7 mouse cellular contexts compared by ENCODE assay signal in genomic region chr10:71284511-71285125, GRCm38 (mm10). TPM values are rescaled to one million over a fixed set of nuclear protein-coding genes. Genes with fewer than 3 reads are reported as not detected.
DNase-seq lines count a peak whose midpoint lies in the region; ATAC-seq and TF ChIP-seq lines count a peak whose summit lies in the region.

No protein-coding gene starts in this region.

- H3K9me3 ChIP-seq in forebrain, embryonic 16.5 days (ENCODE audit: control insufficient read depth, low read length), result no peaks in the 10 kb centered on the region
- no peaks in the 10 kb centered on the region for H3K9me3 ChIP-seq in hindbrain, embryonic 15.5 days
- H3K9me3 ChIP-seq in megakaryocyte, embryonic 14.5 days, result no peaks in the 10 kb centered on the region
- H3K9me3 ChIP-seq in stomach, embryonic 15.5 days, result no peaks in the 10 kb centered on the region

- no peak for TF ChIP-seq CTCF in spleen, adult 2 months (IDR thresholded peaks at IDR 0.05; ENCODE audit: extremely low read depth, insufficient read depth, insufficient read length, insufficient replicate concordance)
- no peak for TF ChIP-seq CTCF in brain, embryonic 14.5 days (IDR thresholded peaks at IDR 0.05; ENCODE audit: borderline replicate concordance, extremely low read depth, insufficient read depth, insufficient read length)

- no peak for TF ChIP-seq POLR2A in spleen, adult 2 months (IDR thresholded peaks at IDR 0.05; ENCODE audit: low read depth, low read length)
- no peak for TF ChIP-seq POLR2A in brain, embryonic 14.5 days (IDR thresholded peaks at IDR 0.05; ENCODE audit: borderline replicate concordance, extremely low read depth, insufficient read depth, insufficient read length, poor library complexity, severe bottlenecking)

- no peak overlapping the region for H3K27ac ChIP-seq in spleen, adult 2 months (ENCODE audit: insufficient read depth, low read length)
- H3K27ac ChIP-seq in forebrain, embryonic 16.5 days (ENCODE audit: low read length), result peak overlapping the region; percentile 87
- peak overlapping the region; percentile 87 for H3K27ac ChIP-seq in hindbrain, embryonic 15.5 days (replicated peaks)
- H3K27ac ChIP-seq in stomach, embryonic 15.5 days, result peak overlapping the region; percentile 38; the same call in 1 of the 2 replicates

- H3K27me3 ChIP-seq in spleen, adult 2 months (ENCODE audit: control insufficient read depth, insufficient read depth, low read length), result no peaks in the 10 kb centered on the region
- H3K27me3 ChIP-seq in forebrain, embryonic 16.5 days (replicated peaks; ENCODE audit: control insufficient read depth, insufficient read depth, low read length), result no peaks in the 10 kb centered on the region
- H3K27me3 ChIP-seq in hindbrain, embryonic 15.5 days, result no peaks in the 10 kb centered on the region
- peaks cover 26% of the 10 kb centered on the region for H3K27me3 ChIP-seq in megakaryocyte, embryonic 14.5 days (replicated peaks)
- H3K27me3 ChIP-seq in stomach, embryonic 15.5 days (replicated peaks), result no peaks in the 10 kb centered on the region

- H3K4me3 ChIP-seq in spleen, adult 2 months (ENCODE audit: extremely low read depth, insufficient read depth, insufficient read length), result peak overlapping the region; percentile 75
- H3K4me3 ChIP-seq in forebrain, embryonic 16.5 days (replicated peaks; ENCODE audit: low read length), result peak overlapping the region; percentile 99
- peak overlapping the region; percentile 90 for H3K4me3 ChIP-seq in hindbrain, embryonic 15.5 days
- H3K4me3 ChIP-seq in megakaryocyte, embryonic 14.5 days (replicated peaks), result peak overlapping the region; percentile 95
- peak overlapping the region; percentile 77 for H3K4me3 ChIP-seq in stomach, embryonic 15.5 days (replicated peaks)

- H3K4me2 ChIP-seq in forebrain, embryonic 16.5 days (ENCODE audit: low read length), result peak overlapping the region; percentile 64
- peak overlapping the region; percentile 57 for H3K4me2 ChIP-seq in hindbrain, embryonic 15.5 days
- H3K4me2 ChIP-seq in stomach, embryonic 15.5 days, result peak overlapping the region; percentile 72

- peak; percentile 74 for ATAC-seq in forebrain, embryonic 16.5 days
- peak; percentile 87 for ATAC-seq in hindbrain, embryonic 15.5 days (ENCODE audit: low FRiP score, low read depth)
- ATAC-seq in stomach, embryonic 15.5 days (ENCODE audit: insufficient read depth, low FRiP score, low read depth), result peak; percentile 73

- under 1% methylated on average over 41 of the region's 41 CpGs for WGBS in spleen, adult 2 months
- 0% methylated on average over 41 of the region's 41 CpGs for WGBS in forebrain, embryonic 16.5 days
- under 1% methylated on average over 39 of the region's 41 CpGs for WGBS in hindbrain, embryonic 15.5 days
- under 1% methylated on average over 38 of the region's 41 CpGs for WGBS in stomach, embryonic 15.5 days

- DNase-seq in spleen, adult 2 months (ENCODE audit: low read depth in 1 of 2, low spot score in 2 of 2), result no peak
- DNase-seq in spleen, adult 18-20 months, result no peak
- peak; percentile 74 for DNase-seq in brain, embryonic 14.5 days (ENCODE audit: low read depth)

- peaks cover 4% of the 10 kb centered on the region; the same call in 1 of the 2 replicates for H3K4me1 ChIP-seq in spleen, adult 2 months (ENCODE audit: control insufficient read depth, insufficient read depth, insufficient read length)
- H3K4me1 ChIP-seq in forebrain, embryonic 16.5 days (replicated peaks; ENCODE audit: control insufficient read depth, insufficient read depth, low read length), result peaks cover 35% of the 10 kb centered on the region
- peaks cover 45% of the 10 kb centered on the region for H3K4me1 ChIP-seq in hindbrain, embryonic 15.5 days (replicated peaks)
- H3K4me1 ChIP-seq in megakaryocyte, embryonic 14.5 days, result peaks cover 15% of the 10 kb centered on the region
- H3K4me1 ChIP-seq in stomach, embryonic 15.5 days, result peaks cover 5% of the 10 kb centered on the region; the same call in 1 of the 2 replicates

- H3K36me3 ChIP-seq in spleen, adult 2 months (ENCODE audit: control insufficient read depth, insufficient read depth, low read length), result no peaks in the 10 kb centered on the region; the same call in 1 of the 2 replicates
- no peaks in the 10 kb centered on the region for H3K36me3 ChIP-seq in forebrain, embryonic 16.5 days (ENCODE audit: control insufficient read depth, insufficient read depth)
- no peaks in the 10 kb centered on the region for H3K36me3 ChIP-seq in hindbrain, embryonic 15.5 days
- H3K36me3 ChIP-seq in megakaryocyte, embryonic 14.5 days (replicated peaks; ENCODE audit: low read length), result no peaks in the 10 kb centered on the region
- H3K36me3 ChIP-seq in stomach, embryonic 15.5 days, result no peaks in the 10 kb centered on the region

- H3K9ac ChIP-seq in forebrain, embryonic 16.5 days (replicated peaks; ENCODE audit: low read depth, low read length), result peak overlapping the region; percentile 100
- peak overlapping the region; percentile 97 for H3K9ac ChIP-seq in hindbrain, embryonic 15.5 days
- H3K9ac ChIP-seq in stomach, embryonic 15.5 days, result peak overlapping the region; percentile 75

RNA-seq across cellular contexts. Expression of gene Ube2d1, which starts 0.4 kb away (rescaled TPM):
- 29.4 and 48.9 TPM in 2 replicates for polyA plus RNA-seq in spleen, adult 2 months (2012; rRNA removed)
- 239 and 272 TPM in 2 replicates for polyA plus RNA-seq in brain, embryonic 14.5 days (2012; rRNA removed)
- polyA plus RNA-seq in forebrain, embryonic 16.5 days (2015; fragmentation: Nextera tagmentation; extraction: Ambion mirVana), result 186 and 198 TPM in 2 replicates
- 154 and 186 TPM in 2 replicates for polyA plus RNA-seq in hindbrain, embryonic 15.5 days (2015; fragmentation: Nextera tagmentation; extraction: Ambion mirVana)
- polyA plus RNA-seq in megakaryocyte, embryonic 14.5 days (2012; ENCODE audit: insufficient read depth, low replicate concordance), result 5.0 and 6.5 TPM in 2 replicates
- 51.6 and 54.3 TPM in 2 replicates for polyA plus RNA-seq in stomach, embryonic 15.5 days (2015; fragmentation: Nextera tagmentation; extraction: Ambion mirVana)

RNA-seq across cellular contexts. Expression of gene Tfam, which starts 46.5 kb away (rescaled TPM):
- 6.2 and 6.4 TPM in 2 replicates for polyA plus RNA-seq in spleen, adult 2 months (2012; rRNA removed)
- 19.2 and 20.4 TPM in 2 replicates for polyA plus RNA-seq in brain, embryonic 14.5 days (2012; rRNA removed)
- polyA plus RNA-seq in forebrain, embryonic 16.5 days (2015; fragmentation: Nextera tagmentation; extraction: Ambion mirVana), result 52.2 and 71.6 TPM in 2 replicates
- polyA plus RNA-seq in hindbrain, embryonic 15.5 days (2015; fragmentation: Nextera tagmentation; extraction: Ambion mirVana), result 40.2 and 50.1 TPM in 2 replicates
- polyA plus RNA-seq in megakaryocyte, embryonic 14.5 days (2012; ENCODE audit: insufficient read depth, low replicate concordance), result 2.4 and 4.9 TPM in 2 replicates
- 74.2 and 82.5 TPM in 2 replicates for polyA plus RNA-seq in stomach, embryonic 15.5 days (2015; fragmentation: Nextera tagmentation; extraction: Ambion mirVana)
